Mouse (Mus musculus): Measurements from ENCODE around the gene Cnot2.

Gene Cnot2

GRCm38 (mm10) chr10:116562210-116562609 is 19.1 kb downstream of the Cnot2 start:
- DNase-seq, result no peak

GRCm38 (mm10) chr10:116559171-116559570 is 22.1 kb downstream of the Cnot2 start:
- DNase-seq, result no peak

GRCm38 (mm10) chr10:116557166-116557565 is 24.1 kb downstream of the Cnot2 start:
- DNase-seq, result no peak

GRCm38 (mm10) chr10:116554434-116554833 is 26.9 kb downstream of the Cnot2 start:
- no peak for DNase-seq

GRCm38 (mm10) chr10:116547958-116548357 is 33.4 kb downstream of the Cnot2 start:
- DNase-seq, result no peak

GRCm38 (mm10) chr10:116546177-116546576 is 35.1 kb downstream of the Cnot2 start:
- peak; percentile 50 for DNase-seq

- no peak for DNase-seq
Observed at GRCm38 (mm10) chr10:116543061-116543460, 38.2 kb downstream of the Cnot2 start.

- DNase-seq, result peak; percentile 70
Observed at GRCm38 (mm10) chr10:116540750-116541149, 40.6 kb downstream of the Cnot2 start.

GRCm38 (mm10) chr10:116537495-116537894 is 43.8 kb downstream of the Cnot2 start:
- DNase-seq, result no peak

GRCm38 (mm10) chr10:116534278-116534677 is 47.0 kb downstream of the Cnot2 start:
- DNase-seq, result no peak

- DNase-seq, result no peak
Observed at GRCm38 (mm10) chr10:116532561-116532960, 48.8 kb downstream of the Cnot2 start.

- DNase-seq, result no peak
Observed at GRCm38 (mm10) chr10:116531063-116531462, 50.2 kb downstream of the Cnot2 start.

- no peak for DNase-seq
Observed at GRCm38 (mm10) chr10:116519588-116519987, 61.7 kb downstream of the Cnot2 start.

GRCm38 (mm10) chr10:116515590-116515989 is 65.7 kb downstream of the Cnot2 start:
- DNase-seq, result no peak

- DNase-seq, result no peak
Observed at GRCm38 (mm10) chr10:116515158-116515557, 66.2 kb downstream of the Cnot2 start.

GRCm38 (mm10) chr10:116513254-116513635 is 68.1 kb downstream of the Cnot2 start:
- DNase-seq, result no peak

- no peak for DNase-seq
Observed at GRCm38 (mm10) chr10:116512521-116513253, 68.6 kb downstream of the Cnot2 start.

GRCm38 (mm10) chr10:116505303-116506014 is 75.9 kb downstream of the Cnot2 start:
- no peak for DNase-seq

- DNase-seq, result no peak
Observed at GRCm38 (mm10) chr10:116492768-116493167, 88.5 kb downstream of the Cnot2 start.

GRCm38 (mm10) chr10:116486895-116487747 is 94.2 kb downstream of the Cnot2 start:
- DNase-seq, result no peak

GRCm38 (mm10) chr10:116481917-116482316 is 99.4 kb downstream of the Cnot2 start:
- no peak for DNase-seq

GRCm38 (mm10) chr10:116480988-116481387 is 100.3 kb downstream of the Cnot2 start:
- DNase-seq, result no peak

- no peak for DNase-seq
Observed at GRCm38 (mm10) chr10:116476559-116476958, 104.8 kb downstream of the Cnot2 start.
